Mouse (Mus musculus) kidney, adult 2 months (tissue): ENCODE results near the gene Rims1.

ENCODE experiments used
- CTCF ChIP-seq: fragments of 200-500 bp; conservative IDR thresholded peaks from 2 replicates; pipeline ENCODE4 v1.5.1; 2011; ENCODE audit warnings: low read depth, mild to moderate bottlenecking, control low read depth, low read length, moderate library complexity, mixed read lengths; ENCODE audit not compliant: insufficient read depth, insufficient read length
- POLR2A ChIP-seq: fragments of 200-500 bp; IDR thresholded peaks from one replicate; pipeline ENCODE4 v1.6.1; 2011; ENCODE audit warnings: low read depth, low read length, control low read depth

DNA sequence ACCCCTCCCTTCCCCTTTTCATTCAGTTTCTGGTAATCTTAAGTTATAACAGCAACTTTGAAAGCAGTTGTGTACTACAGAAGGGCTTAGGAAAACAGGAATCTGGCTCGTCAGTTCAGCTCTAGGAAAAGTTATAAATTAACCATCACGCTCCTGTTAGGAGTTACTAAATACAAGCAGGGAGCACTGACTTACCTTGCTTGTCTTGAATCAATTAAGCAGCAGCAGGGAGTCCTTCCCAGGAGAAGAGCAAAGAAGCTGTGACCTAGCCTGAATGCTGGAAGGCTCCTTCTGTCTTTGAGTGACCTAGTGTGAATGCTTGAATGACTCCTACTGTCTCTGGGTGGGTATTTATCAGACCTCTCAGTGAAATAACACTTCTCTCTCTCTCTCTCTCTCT is 490.3 kb downstream of the Rims1 start:
- no peak for TF ChIP-seq POLR2A
- no peak for TF ChIP-seq CTCF
